Mouse (Mus musculus) neutrophil, adult 5-6 weeks (primary cell): Measurements from ENCODE around the gene Olfr112. TPM values are rescaled to one million over a fixed set of nuclear protein-coding genes. Genes with fewer than 3 reads are reported as not detected.
"Not testable (repeated sequence)": the region's sequence is repeated elsewhere in the genome, so short reads cannot be mapped to it uniquely, and the experiment has no call there.

Source experiments
- ATAC-seq: fragments of 151-379, 151-347 bp; 2 replicates; pipeline ENCODE4 v1.8.0; 2017; ENCODE audit warnings: mild to moderate bottlenecking, moderate TSS enrichment; ENCODE audit not compliant: insufficient number of reproducible peaks, poor library complexity, low FRiP score, severe bottlenecking; ENCODE audit errors: extremely low read depth
- total RNA-seq: library from RNA; stranded (forward); fragments of 200-1000 nt; gene quantifications from 2 replicates; pipeline ENCODE4 v1.2.3, GENCODE M21; 2017

Olfr112 gene
- not detected in 2 replicates for total RNA-seq

DNA sequence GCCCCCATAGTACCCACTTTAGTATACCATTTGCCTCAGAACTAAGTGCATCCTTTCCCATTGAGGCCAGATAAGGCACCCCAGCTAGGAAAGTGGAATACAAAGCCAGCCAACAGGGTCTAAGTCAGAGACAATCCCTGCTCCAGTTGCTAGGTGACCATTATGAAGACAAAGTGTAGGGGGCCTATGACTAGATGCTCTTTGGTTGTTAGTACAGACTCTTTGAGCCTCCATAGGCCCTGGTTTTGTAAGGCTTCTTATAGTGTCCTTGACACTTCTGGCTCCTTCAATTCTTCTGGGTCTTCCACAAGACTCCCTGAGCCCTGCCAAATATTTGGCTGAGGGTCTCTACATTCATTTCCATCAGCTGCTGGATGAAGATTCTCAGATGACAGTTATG, at the start of gene Olfr112:
Gene Olfr112 (minus strand): TSS at position 101 of the 400 bp plus-strand sequence.
- ATAC-seq: no peak

GRCm38 (mm10) chr17:37592643-37593042, 23.4 kb upstream of the Olfr112 start, which contains the start of gene Olfr114:
Gene Olfr114, minus strand, starts transcription at chr17:37592743.
- no peak for ATAC-seq

GRCm38 (mm10) chr17:37577563-37577962, 8.3 kb upstream of the Olfr112 start, which contains the start of gene Olfr113:
Gene Olfr113, minus strand, starts transcription at chr17:37577663.
- ATAC-seq: no peak

GRCm38 (mm10) chr17:37558913-37559615, 10.2 kb downstream of the Olfr112 start:
- no peak for ATAC-seq

DNA sequence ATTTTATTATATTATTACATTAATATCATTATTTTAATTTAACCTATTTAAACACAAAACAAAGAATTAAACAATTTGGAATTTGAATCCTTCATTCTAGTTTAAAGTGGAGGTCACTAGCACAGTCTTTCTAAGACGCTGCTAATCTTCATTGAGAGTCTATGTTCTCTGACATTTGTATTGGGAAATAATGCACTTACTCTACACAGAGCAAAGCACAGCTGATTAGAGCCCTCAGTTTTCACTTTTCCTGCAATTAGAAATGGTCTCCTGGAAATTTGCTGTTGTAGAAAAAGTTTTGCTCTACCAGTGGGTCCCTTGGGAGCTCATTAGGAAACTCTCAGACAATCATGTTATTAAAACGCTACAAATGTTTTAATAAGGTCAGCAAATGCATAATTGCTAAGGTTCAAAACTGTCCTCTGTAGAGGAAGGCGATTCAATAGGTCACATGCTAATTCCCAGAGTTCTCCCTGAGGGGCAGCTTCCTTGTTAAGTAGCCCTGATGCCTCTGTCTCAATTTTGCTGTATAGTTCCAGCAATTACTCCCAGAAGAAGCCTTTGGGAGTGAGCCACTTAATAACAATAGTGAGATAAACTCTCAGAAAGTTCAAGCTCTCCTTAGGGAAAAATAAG, 25.3 kb downstream of the Olfr112 start:
- no peak for ATAC-seq

DNA sequence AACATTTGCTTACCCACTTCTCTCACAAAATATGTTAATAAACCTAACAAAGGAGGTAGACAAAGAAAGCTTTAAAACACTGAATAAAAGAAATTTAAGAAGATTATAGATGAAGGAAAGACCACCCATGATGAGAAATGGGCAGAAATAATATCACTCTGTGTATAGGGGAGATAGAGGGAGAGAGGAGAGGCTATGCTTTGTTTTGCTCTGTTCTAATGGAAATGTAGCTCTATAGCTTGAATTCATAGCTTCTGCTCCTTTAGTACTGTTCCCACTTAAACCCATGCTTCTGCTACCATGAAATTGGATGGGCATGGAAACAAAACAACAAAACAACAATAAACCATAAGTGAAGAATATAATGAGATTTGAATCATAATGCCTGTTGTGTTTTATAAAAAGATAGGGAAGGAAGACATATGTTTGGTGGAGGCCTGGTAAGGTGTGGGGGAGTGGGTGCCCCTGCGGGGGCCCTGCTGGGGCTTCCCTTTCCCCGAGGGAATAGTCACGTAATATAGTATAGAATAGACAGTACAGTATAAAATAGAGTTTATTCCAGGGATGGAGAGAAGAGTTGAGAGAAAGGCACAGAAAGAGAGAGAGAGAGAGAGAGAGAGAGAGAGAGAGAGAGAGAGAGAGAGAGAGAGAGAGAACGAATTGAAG, 27.7 kb downstream of the Olfr112 start:
- ATAC-seq: no peak

GRCm38 (mm10) chr17:37538416-37538815, 30.8 kb downstream of the Olfr112 start:
- ATAC-seq: not testable (repeated sequence)

GRCm38 (mm10) chr17:37535173-37535572, 34.1 kb downstream of the Olfr112 start:
- no peak for ATAC-seq

GRCm38 (mm10) chr17:37525427-37525826, 43.8 kb downstream of the Olfr112 start:
- ATAC-seq: not testable (repeated sequence)

- not testable (repeated sequence) for ATAC-seq
Measured at GRCm38 (mm10) chr17:37524612-37525011, 44.6 kb downstream of the Olfr112 start.

Other genes starting within 250 kb of the Olfr112 start
- gene Olfr103, start 229.8 kb downstream of the Olfr112 start, total RNA-seq: not detected in 2 replicates
- gene Olfr104-ps, start 209.9 kb downstream of the Olfr112 start, total RNA-seq: not detected in 2 replicates
- not detected in 2 replicates for gene Olfr105-ps, start 190.4 kb downstream of the Olfr112 start, total RNA-seq
- not detected in 2 replicates for gene Olfr106-ps, start 179.1 kb downstream of the Olfr112 start, total RNA-seq
- gene Olfr107, start 170.2 kb downstream of the Olfr112 start, total RNA-seq: not detected in 2 replicates
- gene Olfr108, start 124.0 kb downstream of the Olfr112 start, total RNA-seq: not detected in 2 replicates
- 0.23 TPM in 1 of 2 replicates, not detected in the other for gene Olfr109, start 110.5 kb downstream of the Olfr112 start, total RNA-seq
- not detected in 2 replicates for gene H2-M2, start 85.9 kb downstream of the Olfr112 start, total RNA-seq
- not detected in 2 replicates for gene Olfr110, start 77.0 kb downstream of the Olfr112 start, total RNA-seq
- gene Olfr111, start 61.4 kb downstream of the Olfr112 start, total RNA-seq: not detected in 2 replicates
- not detected in 2 replicates for gene Olfr113, start 8.2 kb upstream of the Olfr112 start, total RNA-seq
- not detected in 2 replicates for gene Olfr114, start 23.3 kb upstream of the Olfr112 start, total RNA-seq
- gene Olfr115, start 57.7 kb upstream of the Olfr112 start, total RNA-seq: not detected in 2 replicates
- not detected in 2 replicates for gene Olfr116, start 57.7 kb upstream of the Olfr112 start, total RNA-seq
- gene Olfr117, start 94.3 kb upstream of the Olfr112 start, total RNA-seq: not detected in 2 replicates
- not detected in 2 replicates for gene Olfr118, start 97.5 kb upstream of the Olfr112 start, total RNA-seq
- not detected in 2 replicates for gene Olfr119, start 127.1 kb upstream of the Olfr112 start, total RNA-seq
- gene Olfr120, start 152.4 kb upstream of the Olfr112 start, total RNA-seq: not detected in 2 replicates
- 0.35 TPM in 1 of 2 replicates, not detected in the other for gene Olfr121, start 179.4 kb upstream of the Olfr112 start, total RNA-seq
- not detected in 2 replicates for gene Olfr122, start 199.2 kb upstream of the Olfr112 start, total RNA-seq
- not detected in 2 replicates for gene Olfr123, start 224.1 kb upstream of the Olfr112 start, total RNA-seq
- not detected in 2 replicates for gene Olfr124, start 230.4 kb upstream of the Olfr112 start, total RNA-seq